Mouse (Mus musculus): ENCODE measurements around the gene Olfr1362. TPM values are rescaled to one million over a fixed set of nuclear protein-coding genes. Genes with fewer than 3 reads are reported as not detected.

The Olfr1362 gene
- polyA plus RNA-seq (2015; fragmentation: Nextera tagmentation; extraction: Ambion mirVana) = not detected in 2 replicates

- Histone ChIP-seq H3K4me3 (ENCODE audit: low read length) (no peak within 1 kb of the TSS), H3K27ac (ENCODE audit: low read length) (no peak within 1 kb of the TSS), H3K36me3 (ENCODE audit: control insufficient read depth, insufficient read depth) (no peaks in the 10 kb centered on the region), H3K4me2 (ENCODE audit: low read depth, low read length) (no peak within 1 kb of the TSS), H3K4me1 (ENCODE audit: control insufficient read depth, insufficient read depth, low read length) (no peaks in the 10 kb centered on the region), H3K9me3 (replicated peaks; ENCODE audit: control insufficient read depth, low read length) (no peaks in the 10 kb centered on the region), H3K27me3 (ENCODE audit: control insufficient read depth, insufficient read depth, low read length) (no peaks in the 10 kb centered on the region), H3K9ac (ENCODE audit: low read length) (no peak within 1 kb of the TSS)
- no peak for ATAC-seq (replicated peaks; ENCODE audit: extremely low read depth, insufficient read depth, low FRiP score)
Observed at GRCm38 (mm10) chr13:21613922-21614321, at the start of gene Olfr1362. Olfr1362 (minus strand) TSS chr13:21614022.

- WGBS = 67% methylated on average over 2 of the region's 2 CpGs
- no peak for ATAC-seq (replicated peaks; ENCODE audit: extremely low read depth, insufficient read depth, low FRiP score)
- H3K4me2 ChIP-seq (ENCODE audit: low read depth, low read length) = no peak within 1 kb of the TSS
- H3K36me3 ChIP-seq (ENCODE audit: control insufficient read depth, insufficient read depth) = no peaks in the 10 kb centered on the region
- H3K9ac ChIP-seq (ENCODE audit: low read length) = no peak within 1 kb of the TSS
- no peaks in the 10 kb centered on the region for H3K4me1 ChIP-seq (ENCODE audit: control insufficient read depth, insufficient read depth, low read length)
- no peak within 1 kb of the TSS for H3K4me3 ChIP-seq (ENCODE audit: low read length)
- no peaks in the 10 kb centered on the region for H3K9me3 ChIP-seq (replicated peaks; ENCODE audit: control insufficient read depth, low read length)
- no peak within 1 kb of the TSS for H3K27ac ChIP-seq (ENCODE audit: low read length)
- H3K27me3 ChIP-seq (ENCODE audit: control insufficient read depth, insufficient read depth, low read length) = no peaks in the 10 kb centered on the region
Observed at GRCm38 (mm10) chr13:21663286-21663685, 49.5 kb upstream of the Olfr1362 start, which contains the start of gene Olfr1361. Olfr1361 (minus strand) TSS chr13:21663386.

GRCm38 (mm10) chr13:21642418-21642817 is 28.6 kb upstream of the Olfr1362 start, which contains the start of gene Olfr11:
Olfr11 (minus strand) TSS chr13:21642518.
- ATAC-seq (replicated peaks; ENCODE audit: extremely low read depth, insufficient read depth, low FRiP score) = no peak
- Histone ChIP-seq H3K4me2 (ENCODE audit: low read depth, low read length) (no peak within 1 kb of the TSS), H3K4me3 (ENCODE audit: low read length) (no peak within 1 kb of the TSS), H3K36me3 (ENCODE audit: control insufficient read depth, insufficient read depth) (no peaks in the 10 kb centered on the region), H3K27ac (ENCODE audit: low read length) (no peak within 1 kb of the TSS), H3K27me3 (ENCODE audit: control insufficient read depth, insufficient read depth, low read length) (no peaks in the 10 kb centered on the region), H3K9ac (ENCODE audit: low read length) (no peak within 1 kb of the TSS), H3K4me1 (ENCODE audit: control insufficient read depth, insufficient read depth, low read length) (no peaks in the 10 kb centered on the region), H3K9me3 (replicated peaks; ENCODE audit: control insufficient read depth, low read length) (no peaks in the 10 kb centered on the region)
- 78% methylated on average over 2 of the region's 2 CpGs for WGBS

GRCm38 (mm10) chr13:21591618-21592017 is 22.2 kb downstream of the Olfr1362 start:
- 48% methylated on average over 2 of the region's 2 CpGs for WGBS
- Histone ChIP-seq H3K36me3 (ENCODE audit: control insufficient read depth, insufficient read depth) (no peaks in the 10 kb centered on the region), H3K4me3 (ENCODE audit: low read length) (no peak overlapping the region), H3K27ac (ENCODE audit: low read length) (no peak overlapping the region), H3K4me1 (ENCODE audit: control insufficient read depth, insufficient read depth, low read length) (no peaks in the 10 kb centered on the region), H3K4me2 (ENCODE audit: low read depth, low read length) (no peak overlapping the region), H3K9me3 (replicated peaks; ENCODE audit: control insufficient read depth, low read length) (peaks cover 4% of the 10 kb centered on the region; the same call in 1 of the 2 replicates), H3K9ac (ENCODE audit: low read length) (no peak overlapping the region), H3K27me3 (ENCODE audit: control insufficient read depth, insufficient read depth, low read length) (no peaks in the 10 kb centered on the region)
- ATAC-seq (replicated peaks; ENCODE audit: extremely low read depth, insufficient read depth, low FRiP score) = no peak

- Histone ChIP-seq H3K27me3 (ENCODE audit: control insufficient read depth, insufficient read depth, low read length) (no peaks in the 10 kb centered on the region), H3K36me3 (ENCODE audit: control insufficient read depth, insufficient read depth) (no peaks in the 10 kb centered on the region), H3K4me2 (ENCODE audit: low read depth, low read length) (no peak within 1 kb of the TSS), H3K4me1 (ENCODE audit: control insufficient read depth, insufficient read depth, low read length) (no peaks in the 10 kb centered on the region), H3K9ac (ENCODE audit: low read length) (no peak within 1 kb of the TSS), H3K4me3 (ENCODE audit: low read length) (no peak within 1 kb of the TSS), H3K9me3 (replicated peaks; ENCODE audit: control insufficient read depth, low read length) (no peaks in the 10 kb centered on the region), H3K27ac (ENCODE audit: low read length) (no peak within 1 kb of the TSS)
- ATAC-seq (replicated peaks; ENCODE audit: extremely low read depth, insufficient read depth, low FRiP score) = no peak
- WGBS = 77% methylated on average over 2 of the region's 2 CpGs
Observed at GRCm38 (mm10) chr13:21581659-21582058, 32.2 kb downstream of the Olfr1362 start, which contains the start of gene Olfr1364. Olfr1364 (minus strand) TSS chr13:21581759.

Other genes starting within 250 kb of the Olfr1362 start
- gene Zkscan3, start 211.3 kb downstream of the Olfr1362 start, polyA plus RNA-seq (2015; fragmentation: Nextera tagmentation; extraction: Ambion mirVana) = 70.4 and 73.1 TPM in 2 replicates
- gene Pgbd1, start 173.0 kb downstream of the Olfr1362 start, polyA plus RNA-seq (2015; fragmentation: Nextera tagmentation; extraction: Ambion mirVana) = 3.2 and 3.9 TPM in 2 replicates
- gene Zscan26, start 160.3 kb downstream of the Olfr1362 start, polyA plus RNA-seq (2015; fragmentation: Nextera tagmentation; extraction: Ambion mirVana) = 25.2 and 25.8 TPM in 2 replicates
- 1.5 and 1.7 TPM in 2 replicates for gene Nkapl, start 145.5 kb downstream of the Olfr1362 start, polyA plus RNA-seq (2015; fragmentation: Nextera tagmentation; extraction: Ambion mirVana)
- 1.9 and 2.2 TPM in 2 replicates for gene Zkscan4, start 135.1 kb downstream of the Olfr1362 start, polyA plus RNA-seq (2015; fragmentation: Nextera tagmentation; extraction: Ambion mirVana)
- gene Gm10065, start 134.6 kb downstream of the Olfr1362 start, polyA plus RNA-seq (2015; fragmentation: Nextera tagmentation; extraction: Ambion mirVana) = not detected in 2 replicates
- 0.77 and 4.1 TPM in 2 replicates for gene AK157302, start 118.8 kb downstream of the Olfr1362 start, polyA plus RNA-seq (2015; fragmentation: Nextera tagmentation; extraction: Ambion mirVana)
- 20.3 and 62.4 TPM in 2 replicates for gene Gm11273, start 112.6 kb downstream of the Olfr1362 start, polyA plus RNA-seq (2015; fragmentation: Nextera tagmentation; extraction: Ambion mirVana)
- 3.7 and 4.7 TPM in 2 replicates for gene Zkscan8, start 82.9 kb downstream of the Olfr1362 start, polyA plus RNA-seq (2015; fragmentation: Nextera tagmentation; extraction: Ambion mirVana)
- 0.04 TPM in 1 of 2 replicates, not detected in the other for gene Olfr1366, start 71.2 kb downstream of the Olfr1362 start, polyA plus RNA-seq (2015; fragmentation: Nextera tagmentation; extraction: Ambion mirVana)
- not detected in 2 replicates for gene Olfr1535, start 54.1 kb downstream of the Olfr1362 start, polyA plus RNA-seq (2015; fragmentation: Nextera tagmentation; extraction: Ambion mirVana)
- not detected in 2 replicates for gene Olfr1364, start 32.3 kb downstream of the Olfr1362 start, polyA plus RNA-seq (2015; fragmentation: Nextera tagmentation; extraction: Ambion mirVana)
- gene Olfr11, start 28.5 kb upstream of the Olfr1362 start, polyA plus RNA-seq (2015; fragmentation: Nextera tagmentation; extraction: Ambion mirVana) = not detected in 2 replicates
- not detected in 2 replicates for gene Olfr1361, start 49.4 kb upstream of the Olfr1362 start, polyA plus RNA-seq (2015; fragmentation: Nextera tagmentation; extraction: Ambion mirVana)
- gene Olfr1360, start 63.4 kb upstream of the Olfr1362 start, polyA plus RNA-seq (2015; fragmentation: Nextera tagmentation; extraction: Ambion mirVana) = not detected in 2 replicates
- not detected in 2 replicates for gene Olfr1359, start 84.1 kb upstream of the Olfr1362 start, polyA plus RNA-seq (2015; fragmentation: Nextera tagmentation; extraction: Ambion mirVana)
- 0.86 and 1.7 TPM in 2 replicates for gene Hist1h2bl, start 102.1 kb upstream of the Olfr1362 start, polyA plus RNA-seq (2015; fragmentation: Nextera tagmentation; extraction: Ambion mirVana)
- gene Hist1h2ai, start 102.4 kb upstream of the Olfr1362 start, polyA plus RNA-seq (2015; fragmentation: Nextera tagmentation; extraction: Ambion mirVana) = 4.3 and 8.1 TPM in 2 replicates
- 4.8 and 6.2 TPM in 2 replicates for gene Hist1h3h, start 103.6 kb upstream of the Olfr1362 start, polyA plus RNA-seq (2015; fragmentation: Nextera tagmentation; extraction: Ambion mirVana)
- 1.8 and 2.4 TPM in 2 replicates for gene Hist1h2bm, start 108.0 kb upstream of the Olfr1362 start, polyA plus RNA-seq (2015; fragmentation: Nextera tagmentation; extraction: Ambion mirVana)
- 0.51 and 0.67 TPM in 2 replicates for gene Hist1h4j, start 121.0 kb upstream of the Olfr1362 start, polyA plus RNA-seq (2015; fragmentation: Nextera tagmentation; extraction: Ambion mirVana)
- 1.9 TPM in 1 of 2 replicates, not detected in the other for gene Hist1h4k, start 136.5 kb upstream of the Olfr1362 start, polyA plus RNA-seq (2015; fragmentation: Nextera tagmentation; extraction: Ambion mirVana)
- 9.3 and 10.0 TPM in 2 replicates for gene Hist1h2ak, start 139.8 kb upstream of the Olfr1362 start, polyA plus RNA-seq (2015; fragmentation: Nextera tagmentation; extraction: Ambion mirVana)
- gene Hist1h2bn, start 140.1 kb upstream of the Olfr1362 start, polyA plus RNA-seq (2015; fragmentation: Nextera tagmentation; extraction: Ambion mirVana) = 0.88 and 1.6 TPM in 2 replicates
- 8.6 and 9.8 TPM in 2 replicates for gene Hist1h1b, start 166.6 kb upstream of the Olfr1362 start, polyA plus RNA-seq (2015; fragmentation: Nextera tagmentation; extraction: Ambion mirVana)
- 50.2 and 54.0 TPM in 2 replicates for gene Hist1h3i, start 169.3 kb upstream of the Olfr1362 start, polyA plus RNA-seq (2015; fragmentation: Nextera tagmentation; extraction: Ambion mirVana)
- gene Hist1h2an, start 173.2 kb upstream of the Olfr1362 start, polyA plus RNA-seq (2015; fragmentation: Nextera tagmentation; extraction: Ambion mirVana) = 3.0 and 3.1 TPM in 2 replicates
- gene Hist1h2bp, start 173.4 kb upstream of the Olfr1362 start, polyA plus RNA-seq (2015; fragmentation: Nextera tagmentation; extraction: Ambion mirVana) = 0.34 and 0.52 TPM in 2 replicates
- 9.3 and 10.4 TPM in 2 replicates for gene Hist1h2bq, start 196.2 kb upstream of the Olfr1362 start, polyA plus RNA-seq (2015; fragmentation: Nextera tagmentation; extraction: Ambion mirVana)
- gene Hist1h2ao, start 196.4 kb upstream of the Olfr1362 start, polyA plus RNA-seq (2015; fragmentation: Nextera tagmentation; extraction: Ambion mirVana) = not detected in 2 replicates
- gene Hist1h4m, start 197.7 kb upstream of the Olfr1362 start, polyA plus RNA-seq (2015; fragmentation: Nextera tagmentation; extraction: Ambion mirVana) = not detected in 2 replicates
- gene Hist1h4n, start 218.2 kb upstream of the Olfr1362 start, polyA plus RNA-seq (2015; fragmentation: Nextera tagmentation; extraction: Ambion mirVana) = 6.3 and 7.5 TPM in 2 replicates
- 1,370 and 1,778 TPM in 2 replicates for gene Hist1h2ap, start 219.5 kb upstream of the Olfr1362 start, polyA plus RNA-seq (2015; fragmentation: Nextera tagmentation; extraction: Ambion mirVana)
- 9.6 and 10.5 TPM in 2 replicates for gene Hist1h2br, start 219.7 kb upstream of the Olfr1362 start, polyA plus RNA-seq (2015; fragmentation: Nextera tagmentation; extraction: Ambion mirVana)